Mouse (Mus musculus) myocyte (in vitro differentiated cells): ENCODE results near the gene Fezf1.

ENCODE experiments used
- CEBPB ChIP-seq: IDR thresholded peaks from 2 replicates; pipeline ENCODE4 v1.6.1; 2011; ENCODE audit warnings: mild to moderate bottlenecking, moderate library complexity; ENCODE audit not compliant: poor library complexity, insufficient read depth, severe bottlenecking
- E2F4 ChIP-seq: IDR thresholded peaks from one replicate; pipeline ENCODE4 v1.6.1; 2011; ENCODE audit warnings: mild to moderate bottlenecking, control low read depth, moderate library complexity; ENCODE audit not compliant: insufficient read depth
- POLR2A ChIP-seq: IDR thresholded peaks from one replicate; pipeline ENCODE4 v1.6.1; 2011; ENCODE audit warnings: low read depth, mild to moderate bottlenecking, control low read depth, moderate library complexity; ENCODE audit not compliant: insufficient read length

DNA sequence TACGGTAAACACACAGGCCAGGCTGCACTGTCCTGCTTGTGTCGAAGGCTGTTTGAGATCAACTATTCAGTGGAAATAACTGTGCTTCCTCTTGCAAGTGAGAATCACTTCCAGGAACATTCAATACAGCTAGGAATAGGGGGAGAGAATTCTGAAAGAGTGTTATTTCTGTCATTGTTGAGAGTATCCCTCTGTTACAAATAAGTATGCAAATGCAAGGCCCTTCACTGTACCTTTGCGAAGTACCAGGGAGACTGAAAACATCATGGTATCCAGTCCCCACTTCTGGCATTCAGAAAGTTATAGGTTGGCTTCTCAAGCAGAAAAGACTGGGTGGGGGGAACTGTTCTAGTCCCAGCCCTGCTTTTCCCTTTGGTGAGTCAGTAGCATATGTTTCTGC is 9.8 kb upstream of the Fezf1 start:
- TF ChIP-seq E2F4, result no peak
- no peak for TF ChIP-seq CEBPB
- no peak for TF ChIP-seq POLR2A
